Mouse (Mus musculus) retina, adult 2 months (tissue): ENCODE measurements around the gene Nr5a1.

Experiments used
- DNase-seq: peaks from one replicate; pipeline ENCODE4 v3.0.0-alpha.2; 2012; ENCODE audit warnings: low read depth, low spot score

Nr5a1 gene

GRCm38 (mm10) chr2:38705036-38705435 is 9.3 kb downstream of the Nr5a1 start:
- DNase-seq: no peak

GRCm38 (mm10) chr2:38704336-38704735 is 10.0 kb downstream of the Nr5a1 start:
- DNase-seq: no peak

- no peak for DNase-seq
Measured at GRCm38 (mm10) chr2:38700177-38700576, 14.2 kb downstream of the Nr5a1 start.

- no peak for DNase-seq
Measured at GRCm38 (mm10) chr2:38698623-38699022, 15.7 kb downstream of the Nr5a1 start.

GRCm38 (mm10) chr2:38697128-38698120 is 16.9 kb downstream of the Nr5a1 start:
- no peak for DNase-seq

- no peak for DNase-seq
Measured at GRCm38 (mm10) chr2:38695770-38696169, 18.6 kb downstream of the Nr5a1 start.

- no peak for DNase-seq
Measured at GRCm38 (mm10) chr2:38691542-38691941, 22.8 kb downstream of the Nr5a1 start.

- no peak for DNase-seq
Measured at GRCm38 (mm10) chr2:38689881-38690280, 24.5 kb downstream of the Nr5a1 start.

- DNase-seq: no peak
Measured at GRCm38 (mm10) chr2:38688791-38689520, 25.4 kb downstream of the Nr5a1 start.

GRCm38 (mm10) chr2:38685746-38686145 is 28.6 kb downstream of the Nr5a1 start:
- no peak for DNase-seq

- no peak for DNase-seq
Measured at GRCm38 (mm10) chr2:38683083-38683482, 31.3 kb downstream of the Nr5a1 start.

- no peak for DNase-seq
Measured at GRCm38 (mm10) chr2:38682209-38682608, 32.1 kb downstream of the Nr5a1 start.

- no peak for DNase-seq
Measured at GRCm38 (mm10) chr2:38678947-38679346, 35.4 kb downstream of the Nr5a1 start.

GRCm38 (mm10) chr2:38675366-38675969 is 38.9 kb downstream of the Nr5a1 start:
- DNase-seq: no peak

GRCm38 (mm10) chr2:38672496-38672895 is 41.8 kb downstream of the Nr5a1 start:
- no peak for DNase-seq

GRCm38 (mm10) chr2:38668802-38669580 is 45.4 kb downstream of the Nr5a1 start:
- DNase-seq: no peak

GRCm38 (mm10) chr2:38661398-38661797 is 52.9 kb downstream of the Nr5a1 start:
- DNase-seq: no peak

GRCm38 (mm10) chr2:38658338-38658836 is 56.0 kb downstream of the Nr5a1 start:
- no peak for DNase-seq

GRCm38 (mm10) chr2:38653694-38654093 is 60.6 kb downstream of the Nr5a1 start:
- DNase-seq: no peak

- DNase-seq: no peak
Measured at GRCm38 (mm10) chr2:38653293-38653619, 61.1 kb downstream of the Nr5a1 start.

GRCm38 (mm10) chr2:38652565-38653292 is 61.6 kb downstream of the Nr5a1 start:
- DNase-seq: no peak
